Mouse (Mus musculus) heart, embryonic 11.5 days (tissue): ENCODE measurements around the gene Zfp735. TPM values are rescaled to one million over a fixed set of nuclear protein-coding genes. Genes with fewer than 3 reads are reported as not detected.

Experiments
- ATAC-seq: fragments of 200-750 bp; cut with Nextera tagmentation; replicated peaks from 2 replicates; pipeline ENCODE4 v1.8.0; 2017; ENCODE audit warnings: moderate library complexity; ENCODE audit not compliant: insufficient number of reproducible peaks, low FRiP score, low TSS enrichment
- H3K27ac ChIP-seq: fragments of 300-500 bp; sonication (generic); 2 replicates; pipeline ENCODE4 v1.5.1; 2014; ENCODE audit warnings: mild to moderate bottlenecking, low read depth, low read length
- H3K27me3 ChIP-seq: fragments of 300-500 bp; sonication (generic); 2 replicates; pipeline ENCODE4 v1.6.1; 2014; ENCODE audit warnings: mild to moderate bottlenecking, low read length, mixed read lengths; ENCODE audit not compliant: control insufficient read depth, insufficient read depth
- H3K36me3 ChIP-seq: fragments of 300-500 bp; sonication (generic); 2 replicates; pipeline ENCODE4 v1.6.1; 2014; ENCODE audit warnings: mild to moderate bottlenecking, low read length, moderate library complexity, mixed read lengths; ENCODE audit not compliant: control insufficient read depth, insufficient read depth
- H3K4me1 ChIP-seq: fragments of 300-500 bp; sonication (generic); 2 replicates; pipeline ENCODE4 v1.6.1; 2014; ENCODE audit warnings: low read length; ENCODE audit not compliant: control insufficient read depth, insufficient read depth
- H3K4me2 ChIP-seq: fragments of 300-500 bp; sonication (generic); 2 replicates; pipeline ENCODE4 v1.6.1; 2014; ENCODE audit warnings: mild to moderate bottlenecking, moderate library complexity
- H3K4me3 ChIP-seq: fragments of 300-500 bp; sonication (generic); 2 replicates; pipeline ENCODE4 v1.5.1; 2014; ENCODE audit warnings: low read depth, low read length
- H3K9ac ChIP-seq: fragments of 300-500 bp; sonication (generic); 2 replicates; pipeline ENCODE4 v1.6.1; 2014; ENCODE audit warnings: mild to moderate bottlenecking, low read depth, low read length, moderate library complexity
- H3K9me3 ChIP-seq: fragments of 300-500 bp; sonication (generic); replicated peaks from 2 replicates; pipeline ENCODE4 v1.6.1; 2016; ENCODE audit warnings: low read length; ENCODE audit not compliant: control insufficient read depth
- WGBS: fragments of 180-500 bp; shearing (Covaris S2); extraction: QIAGEN DNeasy Blood & Tissue Kit; methylation state at CpG from one replicate; pipeline ENCODE4 v1.1.7; 2014; ENCODE audit not compliant: insufficient replicate concordance; 5-methylcytosine and 5-hydroxymethylcytosine counted together
- polyA plus RNA-seq: library from polyadenylated mRNA; unstranded; fragments of >200 nt; fragmentation: Nextera tagmentation; extraction: Ambion mirVana; gene quantifications from 2 replicates; pipeline ENCODE4 v1.2.1, GENCODE M21; 2014

The Zfp735 gene
- not detected in 2 replicates for polyA plus RNA-seq

GRCm38 (mm10) chr11:73688478-73688877 lies at the start of gene Zfp735:
Gene Zfp735 (plus strand): TSS chr11:73688778.
- 70% methylated on average over 2 of the region's 2 CpGs for WGBS
- Histone ChIP-seq H3K27me3 (no peaks in the 10 kb centered on the region), H3K27ac (no peak within 1 kb of the TSS), H3K4me1 (no peaks in the 10 kb centered on the region), H3K36me3 (no peaks in the 10 kb centered on the region), H3K9ac (no peak within 1 kb of the TSS), H3K9me3 (peaks cover 3% of the 10 kb centered on the region; the same call in 1 of the 2 replicates), H3K4me3 (no peak within 1 kb of the TSS), H3K4me2 (no peak within 1 kb of the TSS)
- no peak for ATAC-seq

- Histone ChIP-seq H3K27me3 (no peaks in the 10 kb centered on the region), H3K4me2 (no peak overlapping the region), H3K36me3 (no peaks in the 10 kb centered on the region), H3K9ac (no peak overlapping the region), H3K4me3 (no peak overlapping the region), H3K4me1 (no peaks in the 10 kb centered on the region), H3K9me3 (peaks cover 12% of the 10 kb centered on the region), H3K27ac (no peak overlapping the region)
- ATAC-seq = no peak
Measured at GRCm38 (mm10) chr11:73759115-73759514, 70.5 kb downstream of the Zfp735 start.

Other genes starting within 250 kb of the Zfp735 start
- gene Olfr380, start 231.3 kb upstream of the Zfp735 start, polyA plus RNA-seq = not detected in 2 replicates
- gene Olfr381, start 197.2 kb upstream of the Zfp735 start, polyA plus RNA-seq = not detected in 2 replicates
- not detected in 2 replicates for gene Olfr382, start 171.6 kb upstream of the Zfp735 start, polyA plus RNA-seq
- gene Olfr385, start 95.8 kb upstream of the Zfp735 start, polyA plus RNA-seq = not detected in 2 replicates
- not detected in 2 replicates for gene Olfr384, start 90.2 kb upstream of the Zfp735 start, polyA plus RNA-seq
- gene Olfr389, start 91.9 kb downstream of the Zfp735 start, polyA plus RNA-seq = not detected in 2 replicates
- not detected in 2 replicates for gene Olfr390, start 94.2 kb downstream of the Zfp735 start, polyA plus RNA-seq
- gene Olfr391-ps, start 114.3 kb downstream of the Zfp735 start, polyA plus RNA-seq = not detected in 2 replicates
- not detected in 2 replicates for gene Olfr392, start 128.3 kb downstream of the Zfp735 start, polyA plus RNA-seq
- not detected in 2 replicates for gene Olfr393, start 162.7 kb downstream of the Zfp735 start, polyA plus RNA-seq
- not detected in 2 replicates for gene Olfr394, start 202.0 kb downstream of the Zfp735 start, polyA plus RNA-seq
- not detected in 2 replicates for gene Olfr395, start 220.5 kb downstream of the Zfp735 start, polyA plus RNA-seq
- gene Olfr23, start 247.9 kb downstream of the Zfp735 start, polyA plus RNA-seq = not detected in 2 replicates